Mouse (Mus musculus) stomach, postnatal 0 days (tissue): ENCODE measurements around the gene BC017158.

Experiments used
- CTCF ChIP-seq: IDR thresholded peaks from 2 replicates; pipeline ENCODE4 v1.5.1; 2016; ENCODE audit warnings: antibody characterized with exemption, low read depth, mild to moderate bottlenecking, moderate library complexity
- EP300 ChIP-seq: optimal IDR thresholded peaks from 2 replicates; pipeline ENCODE3; 2016; ENCODE audit warnings: antibody characterized with exemption

- TF ChIP-seq CTCF (no peak), EP300 (no peak)
Observed at GRCm38 (mm10) chr7:128254978-128255377, 43.0 kb downstream of the BC017158 start.
